Mouse (Mus musculus) embryonic facial prominence, embryonic 11.5 days (tissue): ENCODE results near the gene Cobll1. TPM values are rescaled to one million over a fixed set of nuclear protein-coding genes. Genes with fewer than 3 reads are reported as not detected.

Experiments
- ATAC-seq: fragments of 200-750 bp; cut with Nextera tagmentation; replicated peaks from 2 replicates; pipeline ENCODE4 v1.8.0; 2017; ENCODE audit warnings: low read depth; ENCODE audit not compliant: insufficient number of reproducible peaks, low FRiP score, low TSS enrichment
- DNase-seq: peaks from one replicate; pipeline ENCODE4 v3.0.0-alpha.2; 2015; ENCODE audit warnings: low spot score
- H3K27ac ChIP-seq: fragments of 300-500 bp; sonication (generic); replicated peaks from 2 replicates; pipeline ENCODE4 v1.5.1; 2014; ENCODE audit warnings: mild to moderate bottlenecking, low read depth, low read length, control low read depth
- H3K27me3 ChIP-seq: fragments of 300-500 bp; sonication (generic); 2 replicates; pipeline ENCODE4 v1.6.1; 2014; ENCODE audit warnings: mild to moderate bottlenecking, low read length, moderate library complexity, mixed read lengths; ENCODE audit not compliant: control insufficient read depth, insufficient read depth
- H3K36me3 ChIP-seq: fragments of 300-500 bp; sonication (generic); replicated peaks from 2 replicates; pipeline ENCODE4 v1.6.1; 2014; ENCODE audit warnings: low read depth, mild to moderate bottlenecking, low read length, moderate library complexity, mixed read lengths; ENCODE audit not compliant: control insufficient read depth, insufficient read depth
- H3K4me1 ChIP-seq: fragments of 300-500 bp; sonication (generic); 2 replicates; pipeline ENCODE4 v1.6.1; 2014; ENCODE audit warnings: low read length, mixed read lengths; ENCODE audit not compliant: control insufficient read depth, insufficient read depth
- H3K4me2 ChIP-seq: fragments of 300-500 bp; sonication (generic); 2 replicates; pipeline ENCODE4 v1.6.1; 2014; ENCODE audit warnings: low read depth, mild to moderate bottlenecking, control low read depth, low read length, moderate library complexity
- H3K4me3 ChIP-seq: fragments of 300-500 bp; sonication (generic); 2 replicates; pipeline ENCODE4 v1.5.1; 2014; ENCODE audit warnings: low read depth, low read length, control low read depth
- H3K9ac ChIP-seq: fragments of 300-500 bp; sonication (generic); replicated peaks from 2 replicates; pipeline ENCODE4 v1.6.1; 2014; ENCODE audit warnings: mild to moderate bottlenecking, control low read depth, low read length
- H3K9me3 ChIP-seq: fragments of 300-500 bp; sonication (generic); replicated peaks from 2 replicates; pipeline ENCODE4 v1.6.1; 2016; ENCODE audit warnings: mild to moderate bottlenecking, low read length, inconsistent platforms, mixed read lengths; ENCODE audit not compliant: control insufficient read depth
- WGBS: fragments of 180-500 bp; shearing (Covaris S2); extraction: QIAGEN DNeasy Blood & Tissue Kit; methylation state at CpG from one replicate; pipeline ENCODE4 v1.1.7; 2014; 5-methylcytosine and 5-hydroxymethylcytosine counted together
- polyA plus RNA-seq: library from polyadenylated mRNA; unstranded; fragments of >200 nt; fragmentation: Nextera tagmentation; extraction: Ambion mirVana; gene quantifications from 2 replicates; pipeline ENCODE4 v1.2.1, GENCODE M21; 2014

Cobll1 gene
- polyA plus RNA-seq, 1 experiment from 2014 or later = 2.2 TPM

DNA sequence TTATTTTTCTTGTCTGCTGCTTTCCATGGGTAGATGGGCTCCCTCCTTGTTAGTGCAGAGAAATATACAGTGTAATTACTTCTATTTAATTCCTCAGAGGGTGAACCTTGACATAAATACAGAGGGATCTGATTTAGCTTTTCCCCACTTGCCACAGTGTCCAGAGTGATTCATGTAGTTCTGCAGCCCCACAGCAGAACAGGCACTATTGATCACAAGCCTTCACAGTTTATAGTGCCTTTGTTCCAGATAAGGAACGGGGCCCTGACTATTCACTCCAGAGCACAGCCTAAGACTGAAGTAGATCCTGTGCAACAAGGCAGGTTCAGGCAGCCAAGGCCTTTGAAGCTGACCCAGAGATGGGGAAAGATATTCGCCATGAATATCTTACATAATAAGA, 10.4 kb upstream of the Cobll1 start:
- WGBS = 57% methylated on average over 2 of the region's 2 CpGs
- Histone ChIP-seq H3K36me3 (no peaks in the 10 kb centered on the region), H3K9ac (no peak overlapping the region), H3K4me1 (no peaks in the 10 kb centered on the region), H3K4me3 (no peak overlapping the region), H3K9me3 (no peaks in the 10 kb centered on the region), H3K4me2 (no peak overlapping the region), H3K27me3 (no peaks in the 10 kb centered on the region), H3K27ac (no peak overlapping the region)
- no peak for ATAC-seq
- no peak for DNase-seq

DNA sequence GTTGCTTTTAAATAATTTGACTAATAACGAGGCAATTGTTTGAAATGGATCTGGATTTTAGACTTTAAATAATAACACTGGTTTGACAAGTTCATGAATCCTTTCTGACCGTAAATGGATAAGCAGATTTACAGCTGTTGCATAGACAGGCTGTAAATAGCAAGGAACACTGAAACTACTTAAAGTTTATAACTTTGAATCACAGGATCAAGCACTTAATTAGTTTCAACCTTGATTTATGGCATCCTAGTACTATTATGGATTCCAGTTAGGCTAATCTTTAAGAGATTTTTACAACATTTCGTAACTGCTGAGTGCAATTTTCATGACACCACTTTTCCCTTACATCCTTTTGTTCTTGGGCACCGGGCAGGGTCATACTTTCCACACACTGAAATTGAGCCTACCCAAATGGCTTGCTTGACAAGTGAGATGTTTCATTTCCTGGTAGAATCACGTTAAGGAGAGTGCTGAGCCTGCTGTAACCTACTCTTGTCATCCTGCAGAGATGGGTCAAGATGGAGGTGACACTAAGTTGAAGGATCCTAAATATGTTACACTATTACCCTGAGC, 1.1 kb upstream of the Cobll1 start:
- no peak overlapping the region for H3K27ac ChIP-seq
- no peak overlapping the region for H3K9ac ChIP-seq
- no peaks in the 10 kb centered on the region; the same call in 1 of the 2 replicates for H3K4me1 ChIP-seq
- H3K4me3 ChIP-seq = no peak overlapping the region
- ATAC-seq (no peak), DNase-seq (no peak)
- H3K36me3 ChIP-seq = no peaks in the 10 kb centered on the region
- H3K9me3 ChIP-seq = no peaks in the 10 kb centered on the region
- 73% methylated on average over 5 of the region's 5 CpGs for WGBS
- H3K4me2 ChIP-seq = no peak overlapping the region
- peaks cover 12% of the 10 kb centered on the region for H3K27me3 ChIP-seq

DNA sequence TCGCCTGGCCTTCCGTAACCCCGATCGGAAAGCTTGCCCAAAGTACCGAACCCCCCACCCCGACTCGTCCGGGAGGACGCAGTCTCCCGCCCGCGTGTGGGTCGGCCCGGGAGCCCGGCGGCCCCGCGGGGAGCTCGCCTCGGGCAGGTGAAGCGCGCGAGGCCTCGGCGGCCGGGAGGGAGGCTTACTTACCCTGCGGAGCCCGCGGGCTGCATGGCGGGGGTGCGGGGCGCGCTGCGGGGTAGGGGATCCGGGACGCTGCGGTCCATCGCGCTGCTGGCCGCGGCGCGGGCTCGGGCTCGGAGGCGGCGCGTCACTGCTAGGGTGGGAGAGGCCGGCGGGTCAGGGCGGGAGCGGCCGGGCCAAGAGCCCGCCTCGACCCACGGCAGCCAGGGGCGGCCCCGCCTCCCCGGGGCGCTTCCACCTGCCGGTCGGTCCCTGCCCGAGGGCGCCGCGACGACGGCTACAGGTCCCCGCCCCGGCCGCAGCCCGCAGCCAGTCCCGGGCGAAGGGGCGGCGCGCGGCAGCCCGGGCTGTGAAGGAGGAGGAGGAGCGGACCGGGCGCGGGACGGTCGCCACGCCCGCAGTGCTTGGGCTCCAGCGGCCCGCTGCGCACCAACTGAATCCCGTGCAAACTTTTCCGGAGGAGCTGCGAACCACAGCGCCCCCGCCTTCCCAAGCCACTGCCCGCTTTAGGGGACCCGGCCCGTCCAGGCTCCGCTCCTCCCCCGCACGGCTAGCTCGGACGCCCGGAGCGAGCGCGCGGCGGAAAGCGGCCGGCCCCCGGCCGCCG, 836 bp downstream of the Cobll1 start:
- Histone ChIP-seq H3K27ac (0 out of 2 replicates have a peak overlapping the region, but pooled peaks have one; percentile 3), H3K4me2 (peak overlapping the region; percentile 99), H3K4me3 (peak overlapping the region; percentile 72), H3K27me3 (peaks cover 12% of the 10 kb centered on the region), H3K9ac (peak overlapping the region; percentile 72), H3K4me1 (no peaks in the 10 kb centered on the region; the same call in 1 of the 2 replicates), H3K9me3 (no peaks in the 10 kb centered on the region), H3K36me3 (no peaks in the 10 kb centered on the region)
- ATAC-seq (peak; percentile 89), DNase-seq (peak; percentile 70)
- WGBS = under 1% methylated on average over 48 of the region's 114 CpGs

DNA sequence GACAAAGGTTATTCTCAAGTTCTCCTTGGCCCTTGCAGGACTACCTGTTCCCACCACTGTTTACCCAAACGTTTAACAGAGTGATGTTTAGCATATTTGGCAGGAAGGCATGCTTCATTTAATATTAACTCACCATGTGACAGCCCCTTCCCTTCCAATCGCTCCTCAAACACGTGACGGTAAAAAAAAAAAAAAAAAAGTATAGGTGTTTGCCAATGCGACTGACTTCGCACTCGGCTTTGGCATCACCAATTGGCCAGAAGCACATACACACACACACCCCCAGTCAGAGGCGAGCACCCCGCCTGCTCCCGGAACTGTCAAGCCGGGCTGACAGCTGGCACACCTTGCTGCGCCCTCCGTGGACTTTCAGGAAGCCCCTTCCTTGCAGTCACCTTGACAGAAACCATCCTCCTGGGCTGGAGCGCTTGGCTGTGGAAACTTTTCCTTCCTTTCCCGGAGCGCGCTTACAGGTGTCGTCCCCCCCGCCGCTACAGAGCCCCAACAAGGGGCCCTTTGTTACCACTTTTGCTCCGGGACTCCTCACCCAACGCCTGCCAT, 1.5 kb downstream of the Cobll1 start:
- no peak overlapping the region for H3K27ac ChIP-seq
- peak; percentile 21 for DNase-seq

DNA sequence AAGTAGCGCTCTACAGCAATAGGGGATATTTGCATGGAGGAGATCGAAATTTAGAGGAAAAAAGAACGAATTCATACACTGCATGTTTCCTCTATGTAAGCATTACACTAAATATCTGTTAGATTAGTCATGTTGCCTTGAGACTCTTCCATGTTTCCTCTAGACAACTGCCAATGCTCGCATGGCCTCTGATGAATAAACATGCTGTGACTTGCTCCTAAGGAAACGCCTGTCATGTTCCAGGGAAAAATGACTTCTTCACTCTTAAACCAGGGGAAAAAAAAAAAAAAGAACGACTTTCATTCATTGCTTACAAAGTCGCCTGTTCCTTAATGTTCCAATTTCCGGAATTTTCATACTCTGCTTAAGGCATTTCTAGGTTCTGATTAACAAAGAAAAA, 2.1 kb downstream of the Cobll1 start:
- Histone ChIP-seq H3K36me3 (no peaks in the 10 kb centered on the region), H3K9me3 (no peaks in the 10 kb centered on the region), H3K9ac (no peak overlapping the region), H3K27ac (no peak overlapping the region), H3K4me1 (no peaks in the 10 kb centered on the region; the same call in 1 of the 2 replicates), H3K4me3 (no peak overlapping the region), H3K27me3 (peaks cover 12% of the 10 kb centered on the region), H3K4me2 (no peak overlapping the region)
- ATAC-seq (no peak), DNase-seq (no peak)
- WGBS = 60% methylated on average over 8 of the region's 8 CpGs

More for the DNA sequence above, 1.5 kb downstream of the Cobll1 start:
- Histone ChIP-seq H3K9me3 (no peaks in the 10 kb centered on the region), H3K27me3 (peaks cover 12% of the 10 kb centered on the region), H3K4me1 (no peaks in the 10 kb centered on the region; the same call in 1 of the 2 replicates), H3K36me3 (no peaks in the 10 kb centered on the region), H3K9ac (peak overlapping the region; percentile 72), H3K4me2 (peak overlapping the region; percentile 99), H3K4me3 (peak overlapping the region; percentile 72)
- ATAC-seq = no peak
- under 1% methylated on average over 21 of the region's 22 CpGs for WGBS

DNA sequence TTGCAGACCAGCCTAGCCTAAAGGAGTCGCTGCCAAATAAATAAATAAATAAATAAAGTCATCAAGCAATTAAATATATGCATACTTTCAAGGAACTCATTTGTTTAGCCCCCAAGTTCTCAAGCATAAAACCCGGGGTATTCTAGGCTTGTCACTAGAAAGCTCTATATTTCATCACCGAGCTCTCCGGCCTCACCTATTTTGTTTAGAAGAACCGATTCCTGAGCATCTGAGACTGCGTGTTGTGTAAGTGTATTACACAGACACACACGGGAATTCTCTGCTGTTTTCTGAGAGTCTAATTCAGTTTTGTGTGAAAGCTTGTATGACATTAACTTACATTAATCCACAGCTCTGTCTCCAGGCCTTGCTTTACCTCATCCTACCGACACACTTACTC, 2.6 kb downstream of the Cobll1 start:
- Histone ChIP-seq H3K4me2 (no peak overlapping the region), H3K4me3 (no peak overlapping the region), H3K9me3 (no peaks in the 10 kb centered on the region), H3K9ac (no peak overlapping the region), H3K27ac (no peak overlapping the region), H3K27me3 (peaks cover 12% of the 10 kb centered on the region), H3K4me1 (no peaks in the 10 kb centered on the region; the same call in 1 of the 2 replicates), H3K36me3 (no peaks in the 10 kb centered on the region)
- DNase-seq (no peak), ATAC-seq (no peak)
- WGBS = 80% methylated on average over 8 of the region's 8 CpGs

DNA sequence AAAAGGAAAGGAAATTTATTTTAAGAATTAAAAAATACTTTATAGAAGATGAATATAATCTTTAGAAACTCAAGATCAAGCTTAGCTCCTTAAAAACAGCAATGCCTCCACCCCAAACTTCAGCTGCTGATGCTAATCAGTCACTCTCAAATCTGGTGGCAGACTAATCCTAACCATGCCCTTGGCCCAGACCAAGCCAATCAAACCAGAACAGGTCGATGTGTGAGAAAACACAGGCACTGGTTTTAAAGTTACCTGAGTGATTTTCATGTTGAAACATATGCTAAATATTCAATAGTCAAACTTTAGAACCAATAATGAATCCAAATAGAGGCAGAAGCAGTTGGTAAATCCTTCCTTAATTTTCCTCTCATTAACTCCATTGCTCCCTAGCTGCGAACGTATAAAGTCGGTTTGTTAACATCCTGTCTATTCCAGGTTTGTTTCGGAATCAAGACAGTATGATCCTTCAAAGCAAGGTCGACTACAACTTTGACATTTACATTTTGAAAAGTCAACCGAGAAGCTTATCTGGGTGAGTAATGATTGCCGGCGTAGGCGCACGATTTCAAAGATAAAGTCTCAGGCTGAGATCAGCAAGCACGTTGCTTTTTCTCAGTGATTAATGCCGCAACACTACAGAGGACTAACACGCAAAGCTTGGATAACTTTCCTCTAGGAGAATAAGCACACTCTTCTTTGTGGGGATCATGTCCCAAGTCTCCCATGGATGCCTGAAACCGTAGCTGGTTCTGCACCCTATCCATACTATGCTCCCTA, 6.3 kb downstream of the Cobll1 start:
- H3K36me3 ChIP-seq = no peaks in the 10 kb centered on the region
- DNase-seq (no peak), ATAC-seq (no peak)
- no peaks in the 10 kb centered on the region for H3K4me1 ChIP-seq
- H3K9me3 ChIP-seq = no peaks in the 10 kb centered on the region
- no peak overlapping the region for H3K9ac ChIP-seq
- 88% methylated on average over 15 of the region's 15 CpGs for WGBS
- peaks cover 9% of the 10 kb centered on the region; the same call in 1 of the 2 replicates for H3K27me3 ChIP-seq
- H3K4me2 ChIP-seq = no peak overlapping the region
- H3K4me3 ChIP-seq = no peak overlapping the region
- no peak overlapping the region for H3K27ac ChIP-seq
